Mouse (Mus musculus) hindbrain, embryonic 12.5 days (tissue): ENCODE data around the gene Tulp1. TPM values are rescaled to one million over a fixed set of nuclear protein-coding genes. Genes with fewer than 3 reads are reported as not detected.
A peak's percentile ranks its signal among the peaks of the same experiment; 100 is the strongest.
"Not testable (repeated sequence)": the region's sequence is repeated elsewhere in the genome, so short reads cannot be mapped to it uniquely, and the experiment has no call there.

Experiments
- ATAC-seq: fragments of 200-750 bp; cut with Nextera tagmentation; 2 replicates; pipeline ENCODE4 v1.8.0; 2017; ENCODE audit warnings: moderate TSS enrichment; ENCODE audit not compliant: low FRiP score
- H3K27ac ChIP-seq: fragments of 300-500 bp; sonication (generic); 2 replicates; pipeline ENCODE4 v1.5.1; 2016; ENCODE audit warnings: mild to moderate bottlenecking
- H3K27me3 ChIP-seq: fragments of 300-500 bp; sonication (generic); 2 replicates; pipeline ENCODE4 v1.6.1; 2016; ENCODE audit warnings: mild to moderate bottlenecking
- H3K36me3 ChIP-seq: fragments of 300-500 bp; sonication (generic); 2 replicates; pipeline ENCODE4 v1.6.1; 2016; ENCODE audit warnings: mild to moderate bottlenecking
- H3K4me1 ChIP-seq: fragments of 300-500 bp; sonication (generic); 2 replicates; pipeline ENCODE4 v1.6.1; 2016
- H3K4me2 ChIP-seq: fragments of 300-500 bp; sonication (generic); replicated peaks from 2 replicates; pipeline ENCODE4 v1.6.1; 2016; ENCODE audit warnings: mild to moderate bottlenecking
- H3K4me3 ChIP-seq: fragments of 300-500 bp; sonication (generic); 2 replicates; pipeline ENCODE4 v1.5.1; 2016; ENCODE audit warnings: mild to moderate bottlenecking
- H3K9ac ChIP-seq: fragments of 300-500 bp; sonication (generic); 2 replicates; pipeline ENCODE4 v1.6.1; 2016; ENCODE audit warnings: mild to moderate bottlenecking, moderate library complexity
- H3K9me3 ChIP-seq: fragments of 300-500 bp; sonication (generic); replicated peaks from 2 replicates; pipeline ENCODE4 v1.6.1; 2016; ENCODE audit warnings: mild to moderate bottlenecking
- WGBS: fragments of 180-500 bp; shearing (Covaris S2); methylation state at CpG from one replicate; pipeline ENCODE4 v1.1.7; 2016; 5-methylcytosine and 5-hydroxymethylcytosine counted together
- polyA plus RNA-seq: library from polyadenylated mRNA; unstranded; fragments of >200 nt; fragmentation: Nextera tagmentation; extraction: Ambion mirVana; gene quantifications from 2 replicates; pipeline ENCODE4 v1.2.1, GENCODE M21; 2016

Gene Tulp1
- polyA plus RNA-seq, 1 experiment from 2014 or later = 5.0 TPM

DNA sequence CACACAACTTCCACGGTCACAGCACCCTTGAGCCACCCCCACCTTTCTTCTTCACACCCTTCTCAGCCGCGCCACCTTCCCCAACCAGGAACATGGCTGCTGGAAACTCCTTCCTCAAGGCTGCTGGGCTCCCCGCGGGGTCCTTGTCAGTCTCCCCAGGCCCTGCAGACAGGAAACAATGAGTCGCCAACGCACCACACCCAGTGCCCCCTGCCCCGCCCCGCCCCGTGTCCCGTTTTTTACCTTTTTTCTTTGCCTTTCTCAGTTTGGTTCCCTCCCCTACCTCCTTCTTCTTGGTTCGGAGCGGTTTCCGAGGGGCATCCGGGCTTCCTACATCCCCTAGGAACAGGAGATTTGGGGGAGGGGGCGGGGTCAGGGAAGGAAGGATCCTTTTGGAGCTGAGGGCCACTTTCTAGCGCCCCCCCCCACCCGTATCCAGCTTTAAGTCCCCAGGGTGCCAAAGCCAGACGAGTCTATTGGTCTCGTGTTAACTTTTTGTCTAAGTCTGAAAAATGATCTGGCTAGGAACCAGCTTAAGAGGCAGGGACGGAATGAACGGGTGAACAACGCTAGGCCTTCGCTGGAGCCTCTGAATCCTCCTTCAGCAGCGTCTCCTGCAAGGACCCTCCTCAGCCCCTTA is 2.2 kb downstream of the Tulp1 start:
- Histone ChIP-seq H3K4me2 (peak overlapping the region; percentile 61), H3K36me3 (no peaks in the 10 kb centered on the region), H3K27me3 (peaks cover 85% of the 10 kb centered on the region), H3K27ac (no peak overlapping the region), H3K9me3 (no peaks in the 10 kb centered on the region), H3K4me1 (peaks cover 24% of the 10 kb centered on the region), H3K4me3 (peak overlapping the region; percentile 33), H3K9ac (peak overlapping the region; percentile 52; the same call in 1 of the 2 replicates)
- ATAC-seq = no peak
- WGBS = 1% methylated on average over 25 of the region's 25 CpGs

GRCm38 (mm10) chr17:28361921-28362652 is 2.9 kb downstream of the Tulp1 start:
- Histone ChIP-seq H3K27ac (no peak overlapping the region), H3K4me2 (peak overlapping the region; percentile 61), H3K4me3 (peak overlapping the region; percentile 33), H3K36me3 (no peaks in the 10 kb centered on the region), H3K27me3 (peaks cover 86% of the 10 kb centered on the region), H3K9me3 (no peaks in the 10 kb centered on the region), H3K4me1 (peaks cover 24% of the 10 kb centered on the region), H3K9ac (peak overlapping the region; percentile 52; the same call in 1 of the 2 replicates)
- WGBS = 38% methylated on average over 11 of the region's 11 CpGs
- ATAC-seq = no peak

DNA sequence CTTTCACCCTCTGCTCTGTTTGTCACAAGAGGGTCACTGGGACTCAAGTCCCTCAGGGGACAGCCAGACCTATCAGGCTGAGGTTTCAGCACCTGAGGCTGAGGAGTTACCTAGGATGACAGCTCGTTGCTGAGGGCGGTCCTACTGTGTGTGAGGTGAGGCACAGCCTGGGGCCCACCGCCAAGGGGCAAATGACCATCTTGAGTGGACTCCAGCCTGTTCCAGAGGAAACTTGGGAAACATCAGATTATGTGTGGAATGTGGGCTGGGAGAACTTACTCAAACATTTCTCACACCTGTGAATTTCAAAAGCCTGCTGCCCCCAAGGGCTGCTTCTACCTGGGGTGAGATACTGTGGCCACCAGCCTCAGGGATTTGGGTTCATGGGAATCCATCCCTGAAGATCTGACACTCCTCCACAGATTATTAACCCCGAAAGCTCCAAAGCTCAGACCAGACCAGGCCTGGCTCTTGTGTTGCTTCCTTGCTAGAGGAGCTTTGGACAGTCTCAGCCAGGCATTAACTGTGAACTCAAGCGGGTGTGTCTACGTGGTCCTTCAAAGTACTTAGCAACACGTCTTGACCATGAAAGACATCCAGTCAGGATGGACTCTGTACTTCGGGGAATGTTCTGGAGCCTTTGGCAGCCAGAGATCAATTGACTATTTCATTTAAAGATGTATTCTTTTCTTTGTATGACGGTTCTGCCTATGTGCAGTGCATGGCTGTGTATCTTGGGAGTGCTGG is 4.3 kb downstream of the Tulp1 start:
- no peaks in the 10 kb centered on the region for H3K36me3 ChIP-seq
- peaks cover 24% of the 10 kb centered on the region for H3K4me1 ChIP-seq
- 81% methylated on average over 9 of the region's 9 CpGs for WGBS
- H3K4me3 ChIP-seq = no peak overlapping the region
- H3K27me3 ChIP-seq = peaks cover 82% of the 10 kb centered on the region
- H3K9me3 ChIP-seq = no peaks in the 10 kb centered on the region
- no peak overlapping the region for H3K4me2 ChIP-seq
- no peak overlapping the region for H3K27ac ChIP-seq
- ATAC-seq = no peak
- H3K9ac ChIP-seq = no peak overlapping the region

DNA sequence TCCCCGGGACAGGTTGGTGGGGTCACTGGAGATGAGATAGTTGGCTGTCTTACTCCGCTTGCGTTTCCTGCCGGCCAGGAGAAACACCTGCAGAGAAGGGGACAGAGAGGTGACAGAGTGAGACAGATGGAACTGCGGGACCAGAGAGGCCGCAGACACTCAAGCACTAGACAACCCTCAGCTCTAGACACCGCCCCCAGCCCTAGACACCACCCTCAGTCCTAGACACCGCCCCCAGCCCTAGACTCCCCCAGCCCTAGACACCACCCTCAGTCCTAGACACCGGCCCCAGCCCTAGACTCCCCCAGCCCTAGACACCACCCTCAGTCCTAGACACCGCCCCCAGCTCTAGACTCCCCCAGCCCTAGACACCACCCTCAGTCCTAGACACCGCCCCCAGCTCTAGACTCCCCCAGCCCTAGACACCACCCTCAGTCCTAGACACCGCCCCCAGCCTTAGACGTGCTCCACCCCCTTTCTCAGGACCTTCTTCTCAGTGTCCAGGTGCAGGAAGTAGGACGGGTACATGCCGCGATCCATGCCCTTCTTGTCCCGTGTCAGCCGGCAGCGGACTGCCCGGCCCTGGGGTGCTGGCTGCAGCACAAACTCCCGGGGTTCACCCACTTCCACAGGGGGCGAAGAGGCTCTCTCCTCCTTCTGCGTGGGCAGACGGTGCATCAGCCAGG is 6.3 kb downstream of the Tulp1 start:
- H3K4me2 ChIP-seq, H3K36me3 ChIP-seq, H3K9me3 ChIP-seq, H3K4me3 ChIP-seq, H3K9ac ChIP-seq, ATAC-seq, H3K27ac ChIP-seq: not testable (repeated sequence)
- peaks cover 16% of the 10 kb centered on the region for H3K4me1 ChIP-seq
- H3K27me3 ChIP-seq = peaks cover 69% of the 10 kb centered on the region
- 12% methylated on average over 22 of the region's 24 CpGs for WGBS

DNA sequence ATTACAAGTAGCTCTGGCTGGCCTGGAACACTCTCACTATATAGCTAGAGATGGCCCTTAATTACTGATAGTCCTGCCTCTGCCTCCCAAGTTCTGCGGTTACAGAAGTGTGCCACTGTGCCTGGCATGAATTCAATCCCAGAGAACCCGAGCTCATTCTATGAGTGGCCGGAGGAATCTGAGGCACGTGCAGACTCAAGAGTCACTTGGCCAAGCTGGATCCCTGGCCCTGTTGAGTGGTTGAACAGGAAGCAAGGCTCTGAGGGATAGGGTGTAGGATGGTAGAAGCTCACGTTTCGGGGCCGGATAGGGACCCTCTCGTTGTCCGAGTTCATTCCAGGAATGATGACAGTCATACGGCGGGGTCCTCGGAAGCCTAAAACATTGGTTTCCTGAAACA is 9.2 kb downstream of the Tulp1 start:
- Histone ChIP-seq H3K27ac (no peak overlapping the region), H3K4me1 (peaks cover 10% of the 10 kb centered on the region; the same call in 1 of the 2 replicates), H3K9ac (no peak overlapping the region), H3K4me2 (no peak overlapping the region), H3K9me3 (no peaks in the 10 kb centered on the region), H3K27me3 (peaks cover 69% of the 10 kb centered on the region), H3K4me3 (no peak overlapping the region), H3K36me3 (no peaks in the 10 kb centered on the region)
- WGBS = 88% methylated on average over 12 of the region's 12 CpGs
- no peak for ATAC-seq

DNA sequence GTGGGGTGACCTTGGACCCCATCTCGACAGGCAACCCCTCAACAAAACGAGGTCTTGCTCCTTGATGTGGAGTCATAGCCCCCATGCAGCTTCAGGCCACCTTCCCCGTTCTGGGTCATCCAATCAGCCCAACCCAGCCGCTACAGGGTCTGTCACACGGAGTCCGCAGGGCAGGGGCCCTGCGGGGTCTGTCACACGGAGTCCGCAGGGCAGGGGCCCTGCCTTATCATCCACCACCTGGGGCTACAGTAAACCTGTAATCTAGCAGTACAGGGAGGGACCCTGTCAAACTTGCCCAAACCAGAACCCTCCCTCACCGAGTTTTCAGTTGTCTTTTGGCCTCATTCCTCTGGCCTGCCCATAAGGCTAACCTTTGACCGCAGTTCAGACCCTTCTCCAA is 13.0 kb downstream of the Tulp1 start:
- Histone ChIP-seq H3K9me3 (no peaks in the 10 kb centered on the region), H3K27ac (no peak overlapping the region), H3K4me1 (peaks cover 37% of the 10 kb centered on the region), H3K4me3 (no peak overlapping the region), H3K36me3 (no peaks in the 10 kb centered on the region), H3K27me3 (peaks cover 46% of the 10 kb centered on the region), H3K9ac (no peak overlapping the region), H3K4me2 (peak overlapping the region; percentile 81; the same call in 1 of the 2 replicates)
- WGBS = 11% methylated on average over 11 of the region's 11 CpGs
- no peak for ATAC-seq

GRCm38 (mm10) chr17:28351353-28351890 is 13.6 kb downstream of the Tulp1 start:
- Histone ChIP-seq H3K36me3 (no peaks in the 10 kb centered on the region), H3K4me2 (peak overlapping the region; percentile 81), H3K9ac (peak overlapping the region; percentile 81), H3K4me1 (peaks cover 38% of the 10 kb centered on the region), H3K9me3 (no peaks in the 10 kb centered on the region), H3K27ac (peak overlapping the region; percentile 83), H3K4me3 (peak overlapping the region; percentile 63), H3K27me3 (peaks cover 45% of the 10 kb centered on the region)
- peak; percentile 15; the same call in 1 of the 2 replicates for ATAC-seq
- WGBS = 1% methylated on average over 29 of the region's 29 CpGs

DNA sequence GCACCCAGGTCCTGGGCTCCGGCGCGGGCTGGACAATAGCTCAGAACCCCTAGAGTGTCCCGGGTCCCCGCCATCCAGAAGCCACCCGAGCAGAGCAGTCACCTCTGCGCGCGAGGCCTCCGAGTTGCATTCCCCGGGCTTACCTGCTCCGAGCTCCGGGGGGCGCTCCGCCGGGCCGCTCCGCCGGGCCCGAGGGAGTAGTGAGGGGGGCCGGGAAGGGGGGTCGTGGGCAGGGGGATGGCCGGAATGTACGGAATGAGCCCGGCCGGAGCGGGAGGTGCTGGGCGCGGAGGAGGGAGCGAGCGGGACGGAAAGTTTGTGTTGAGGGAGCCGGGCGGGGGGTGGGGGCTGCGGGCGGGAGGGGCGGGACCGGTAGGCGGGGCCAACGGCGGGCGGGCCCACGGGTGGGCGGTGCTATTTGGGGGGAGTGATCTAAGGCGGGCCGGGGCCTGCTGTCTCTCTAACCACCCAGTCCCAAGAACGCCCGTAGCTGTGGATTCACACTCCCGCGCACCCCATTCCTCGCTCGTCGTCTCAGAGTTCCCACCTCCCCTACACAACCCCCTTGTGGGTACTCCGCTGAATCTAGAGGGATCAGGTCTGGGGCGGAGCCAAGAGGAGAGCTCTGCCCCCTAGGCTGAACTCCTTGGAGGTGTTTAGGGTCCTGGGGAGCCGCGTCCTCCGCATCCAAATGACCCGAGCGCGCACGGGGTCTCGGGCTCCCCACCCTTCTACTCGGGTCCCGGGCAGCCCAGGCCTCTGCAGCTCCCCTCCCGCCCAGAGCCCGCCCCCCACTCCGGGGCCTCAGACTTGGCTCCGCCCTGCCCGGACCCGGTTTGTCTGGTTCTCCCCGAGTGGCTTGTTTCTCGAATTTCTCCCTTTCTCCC is 14.3 kb downstream of the Tulp1 start, which contains the start of gene Tead3:
TSS of gene Tead3 (minus strand) at position 352 of the 887 bp plus-strand sequence.
- H3K27me3 ChIP-seq = peaks cover 47% of the 10 kb centered on the region
- no peaks in the 10 kb centered on the region for H3K36me3 ChIP-seq
- H3K4me1 ChIP-seq = peaks cover 45% of the 10 kb centered on the region
- H3K4me2 ChIP-seq = peak within 1 kb of the TSS; percentile 81
- H3K9me3 ChIP-seq = no peaks in the 10 kb centered on the region
- under 1% methylated on average over 53 of the region's 73 CpGs for WGBS
- H3K9ac ChIP-seq = peak within 1 kb of the TSS; percentile 81
- ATAC-seq = peak; percentile 79
- peak within 1 kb of the TSS; percentile 83 for H3K27ac ChIP-seq
- peak within 1 kb of the TSS; percentile 63 for H3K4me3 ChIP-seq

- Histone ChIP-seq H3K27me3 (peaks cover 49% of the 10 kb centered on the region), H3K4me1 (peaks cover 50% of the 10 kb centered on the region), H3K4me2 (peak overlapping the region; percentile 81), H3K4me3 (peak overlapping the region; percentile 63), H3K9me3 (no peaks in the 10 kb centered on the region), H3K36me3 (no peaks in the 10 kb centered on the region), H3K9ac (peak overlapping the region; percentile 81), H3K27ac (peak overlapping the region; percentile 83)
- WGBS = 0% methylated on average over 51 of the region's 54 CpGs
- peak; percentile 48 for ATAC-seq
Observed at GRCm38 (mm10) chr17:28349901-28350465, 15.0 kb downstream of the Tulp1 start.

GRCm38 (mm10) chr17:28349264-28349880 is 15.7 kb downstream of the Tulp1 start:
- no peaks in the 10 kb centered on the region for H3K36me3 ChIP-seq
- no peaks in the 10 kb centered on the region for H3K9me3 ChIP-seq
- ATAC-seq = no peak
- peak overlapping the region; percentile 63 for H3K4me3 ChIP-seq
- peak overlapping the region; percentile 81 for H3K9ac ChIP-seq
- H3K27me3 ChIP-seq = peaks cover 49% of the 10 kb centered on the region
- 13% methylated on average over 13 of the region's 13 CpGs for WGBS
- peak overlapping the region; percentile 81 for H3K4me2 ChIP-seq
- peaks cover 53% of the 10 kb centered on the region for H3K4me1 ChIP-seq
- H3K27ac ChIP-seq = peak overlapping the region; percentile 83
